Mouse (Mus musculus) megakaryocyte progenitor cell, adult 5-6 weeks (primary cell): ENCODE results near the gene Camk2d. TPM values are rescaled to one million over a fixed set of nuclear protein-coding genes. Genes with fewer than 3 reads are reported as not detected.

Experiments
- ATAC-seq: replicated peaks from 2 replicates; pipeline ENCODE4 v1.8.0; 2016; ENCODE audit warnings: mild to moderate bottlenecking, moderate TSS enrichment, inconsistent platforms; ENCODE audit not compliant: poor library complexity
- total RNA-seq, 2 experiments: library from RNA; stranded (forward) in 1 of 2; stranded (reverse) in 1 of 2; fragments of 157-497, 149-512 nt in 1 of 2; fragments of 200-1000 nt in 1 of 2; gene quantifications; 2 replicates each; pipeline versions ENCODE4 v1.2.3 to v1.2.4; 2015 to 2017

Camk2d gene
- total RNA-seq, 2 experiments from 2014 or later, result 13.2 to 16.9 TPM

DNA sequence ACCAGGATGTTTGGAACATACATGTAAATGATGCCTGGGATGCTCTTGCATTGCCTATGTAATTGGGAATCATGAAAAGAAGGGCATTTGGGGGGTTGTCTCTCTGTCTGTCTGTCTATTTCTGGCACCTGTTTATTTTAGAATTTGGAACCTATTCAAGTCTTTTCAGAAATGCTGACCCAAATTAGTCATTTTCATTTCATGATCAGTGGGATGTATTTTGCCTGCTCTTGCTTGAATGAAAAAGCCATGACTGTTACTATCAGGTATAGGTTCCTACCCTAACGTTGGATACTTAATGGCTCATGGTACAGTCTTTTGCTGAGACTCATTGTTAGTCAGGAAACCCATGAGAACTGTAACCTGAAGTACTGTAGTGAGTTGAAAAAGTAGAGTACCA is 144.0 kb downstream of the Camk2d start:
- ATAC-seq, result no peak

DNA sequence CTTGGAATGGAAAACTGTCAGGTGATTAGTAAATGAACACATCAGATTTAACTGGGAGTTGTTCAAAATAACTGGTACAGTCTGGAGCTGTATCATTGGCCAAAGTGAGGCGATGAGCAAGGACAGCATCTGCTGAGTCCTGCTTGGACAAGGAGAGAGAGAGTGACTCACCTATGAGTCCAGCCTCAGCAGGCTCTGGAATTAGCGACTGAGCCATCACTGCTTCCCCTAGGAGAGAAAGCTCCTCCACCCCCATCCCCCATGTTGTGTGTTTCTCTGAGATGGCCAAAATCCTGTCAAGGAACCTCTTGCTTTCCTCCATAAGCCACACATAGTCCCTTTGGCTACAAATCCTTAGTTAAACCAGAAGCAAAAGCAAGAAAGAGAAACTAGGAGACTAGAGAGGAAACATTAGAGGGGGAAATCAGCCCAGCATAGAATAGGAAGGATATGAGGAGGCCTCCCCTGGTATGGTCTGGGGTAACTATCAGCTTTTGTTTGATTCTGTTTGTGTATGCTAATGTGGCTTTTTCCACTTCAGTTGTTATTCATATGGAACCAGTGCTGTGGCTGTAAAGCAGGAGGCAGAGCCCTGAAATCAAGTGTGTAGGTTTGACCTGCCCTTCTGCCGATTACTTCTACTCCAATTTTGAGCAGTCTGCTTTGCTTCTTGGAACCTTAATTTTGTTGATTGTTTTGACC is 148.5 kb downstream of the Camk2d start:
- ATAC-seq, result no peak

DNA sequence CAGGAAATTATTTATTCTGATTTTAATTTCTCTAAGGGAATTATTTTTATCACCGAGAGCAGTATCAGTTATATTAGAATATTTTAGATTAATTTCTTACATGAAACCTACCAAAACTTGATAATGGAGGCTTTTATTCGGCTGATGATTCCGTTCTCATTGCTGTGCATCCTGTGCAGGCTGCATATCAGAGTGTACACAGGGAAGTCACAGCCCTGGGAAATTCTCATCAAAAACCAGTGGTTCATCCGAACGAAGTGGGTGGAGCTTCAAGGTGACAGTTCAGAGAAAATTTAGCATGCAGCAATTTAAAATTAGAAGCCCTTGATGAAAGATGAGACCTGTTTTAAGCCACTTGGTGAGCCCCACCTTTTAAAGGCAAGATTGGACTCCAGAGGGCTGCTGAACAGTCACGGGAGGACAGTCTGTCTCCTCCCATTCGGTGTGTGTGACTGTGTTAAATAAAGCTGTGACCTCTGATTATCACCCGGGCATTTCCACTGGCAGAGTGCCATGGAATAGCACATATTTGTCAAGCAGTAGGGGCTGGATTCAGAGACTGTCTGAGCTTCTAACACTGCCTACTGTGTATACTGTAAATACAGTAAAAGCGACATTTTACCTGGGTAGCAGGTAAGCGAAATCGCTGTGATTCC is 150.2 kb downstream of the Camk2d start:
- peak; percentile 62 for ATAC-seq

DNA sequence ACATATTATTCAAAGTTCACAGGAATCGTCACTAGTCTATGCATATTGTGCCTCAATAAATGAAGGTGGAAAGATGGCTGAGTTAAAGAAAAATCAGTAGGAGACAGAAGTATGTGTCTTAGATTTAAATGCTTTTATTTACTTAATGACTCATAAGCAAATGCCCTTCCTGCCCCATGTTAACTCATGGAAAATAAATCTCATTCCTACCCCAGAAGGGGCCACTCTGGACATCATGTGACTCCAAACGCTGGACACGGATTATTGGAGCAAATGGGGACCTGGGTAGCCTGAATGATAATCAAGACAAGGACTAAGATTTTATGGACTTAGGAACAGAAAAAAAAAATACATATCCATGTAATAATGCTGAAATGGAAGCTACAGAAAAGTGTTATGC is 151.5 kb downstream of the Camk2d start:
- no peak for ATAC-seq

DNA sequence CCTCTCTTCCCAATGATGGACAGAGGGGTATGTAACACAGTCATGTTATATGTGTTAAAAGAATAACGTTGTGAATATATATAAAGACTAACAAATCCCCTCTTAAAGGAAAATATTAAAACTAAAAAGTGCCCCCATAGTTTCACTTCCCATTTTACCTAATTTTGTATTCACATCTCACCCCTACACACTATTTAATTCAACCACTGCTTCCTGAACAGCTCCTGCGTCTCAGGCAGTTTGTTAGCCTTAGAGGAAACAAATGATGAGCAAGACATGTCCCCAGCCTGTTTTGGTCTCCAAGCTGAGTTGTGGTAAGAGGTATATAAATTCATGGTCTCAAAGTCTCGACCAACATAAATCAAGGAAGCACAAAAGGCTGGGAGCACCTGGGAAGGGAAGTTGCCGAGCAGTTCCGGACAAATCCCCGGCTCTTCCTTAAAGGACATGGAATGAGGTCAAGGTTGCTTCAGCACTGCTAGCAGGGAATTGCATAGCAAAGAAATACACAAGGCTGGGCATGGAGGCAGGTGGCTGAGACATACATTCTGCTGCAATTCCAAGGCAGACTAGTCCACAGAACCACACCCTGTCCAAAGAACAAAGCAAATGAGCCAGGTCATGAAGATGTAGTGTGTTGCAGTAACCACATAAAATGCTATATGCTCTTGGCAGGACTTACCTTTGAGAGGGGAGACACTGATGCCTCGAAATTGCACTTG is 155.4 kb downstream of the Camk2d start:
- peak; percentile 94 for ATAC-seq

DNA sequence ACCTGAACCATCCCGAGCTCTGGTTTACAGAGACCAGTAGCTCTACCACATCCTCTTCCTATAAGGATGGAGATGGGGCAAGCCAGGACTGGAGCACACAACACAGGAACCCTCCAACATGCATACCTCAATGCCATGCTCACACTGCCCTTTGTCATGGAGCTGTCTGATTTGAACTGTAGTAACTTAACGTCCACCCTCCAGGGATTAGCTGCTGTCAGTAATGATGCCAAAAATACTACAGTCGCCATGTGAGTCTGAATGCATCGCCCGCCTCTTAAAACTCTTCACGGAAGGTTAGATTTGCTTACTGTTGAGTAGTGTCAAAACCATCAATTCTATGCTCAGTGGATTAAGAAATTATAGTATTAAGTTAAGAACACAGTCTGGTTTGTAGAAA is 156.9 kb downstream of the Camk2d start:
- no peak for ATAC-seq

DNA sequence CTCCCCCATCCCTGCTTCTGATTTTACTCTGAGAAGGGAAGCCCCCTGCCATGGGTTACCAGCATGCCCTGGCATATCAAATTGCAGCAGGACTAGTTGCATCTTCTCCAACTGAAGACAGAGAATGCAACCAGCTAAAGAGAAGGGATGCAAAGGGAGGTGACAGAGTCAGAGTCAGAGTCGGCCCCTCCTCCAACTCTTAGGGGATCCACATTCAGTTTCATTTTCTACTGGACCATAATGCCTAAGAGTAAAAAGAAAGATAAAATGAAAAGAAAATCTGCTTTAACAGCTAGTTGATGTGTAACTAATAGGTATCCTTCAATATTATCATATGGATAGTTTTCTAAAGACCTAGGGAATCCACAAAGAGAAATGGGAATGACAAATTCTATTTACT is 162.3 kb downstream of the Camk2d start:
- ATAC-seq, result peak; percentile 44; the same call in 1 of the 2 replicates

DNA sequence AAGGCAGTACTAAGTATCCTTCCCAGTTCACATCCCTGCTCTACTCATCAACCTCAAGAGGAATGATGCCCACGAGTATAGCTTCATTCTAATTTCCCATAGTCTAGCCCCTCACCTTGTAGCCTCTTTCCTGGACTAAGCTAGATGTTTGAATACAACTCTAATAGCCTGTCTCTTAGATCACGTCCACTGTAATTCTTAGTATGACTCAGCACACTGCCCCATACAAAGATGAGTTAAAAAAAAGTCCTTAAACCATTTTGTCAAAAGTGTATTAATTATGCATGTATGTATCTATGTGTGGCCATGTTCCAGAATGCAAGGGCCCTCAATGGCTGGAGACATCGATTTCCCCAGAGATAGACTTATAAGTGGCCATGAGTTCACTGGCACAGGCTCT is 164.5 kb downstream of the Camk2d start:
- ATAC-seq, result no peak

DNA sequence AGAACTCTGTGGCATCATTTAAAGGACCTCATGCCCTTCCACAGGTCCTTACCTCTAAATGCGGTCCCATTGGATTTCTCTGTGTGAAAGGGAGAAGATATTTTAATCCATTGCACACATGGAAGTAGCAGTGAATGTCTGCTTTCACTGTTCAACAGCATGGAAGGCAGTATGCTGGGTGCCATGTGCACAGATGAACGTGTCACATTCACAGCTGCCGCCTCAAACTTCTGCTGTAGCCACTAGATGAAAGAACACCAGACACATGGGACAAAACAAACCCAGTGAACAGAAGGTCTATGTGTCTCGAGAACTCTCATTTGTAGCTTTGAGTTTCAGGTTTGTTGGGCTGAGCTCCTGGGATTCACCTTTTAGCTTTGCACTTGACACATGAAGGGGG is 168.6 kb downstream of the Camk2d start:
- ATAC-seq, result no peak

DNA sequence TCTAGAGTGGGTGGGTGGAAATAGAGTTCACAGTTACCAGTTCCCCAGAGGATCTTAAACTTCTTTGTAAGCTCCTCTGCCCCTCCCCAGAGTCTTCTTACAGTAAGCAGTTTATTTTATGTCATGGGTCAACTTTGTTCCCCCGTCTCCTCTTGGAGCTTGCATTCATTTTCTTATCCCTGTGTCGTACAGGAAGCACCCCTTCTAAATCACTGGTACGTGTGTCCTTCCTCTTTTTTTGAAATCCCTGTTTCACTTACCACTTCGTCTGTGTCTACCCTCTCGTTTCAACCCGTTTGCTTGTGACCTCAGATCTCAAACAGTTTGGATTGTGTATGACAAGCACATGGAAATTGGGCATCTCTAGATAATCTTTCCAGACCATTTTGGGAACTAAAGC is 174.0 kb downstream of the Camk2d start:
- peak; percentile 82 for ATAC-seq

DNA sequence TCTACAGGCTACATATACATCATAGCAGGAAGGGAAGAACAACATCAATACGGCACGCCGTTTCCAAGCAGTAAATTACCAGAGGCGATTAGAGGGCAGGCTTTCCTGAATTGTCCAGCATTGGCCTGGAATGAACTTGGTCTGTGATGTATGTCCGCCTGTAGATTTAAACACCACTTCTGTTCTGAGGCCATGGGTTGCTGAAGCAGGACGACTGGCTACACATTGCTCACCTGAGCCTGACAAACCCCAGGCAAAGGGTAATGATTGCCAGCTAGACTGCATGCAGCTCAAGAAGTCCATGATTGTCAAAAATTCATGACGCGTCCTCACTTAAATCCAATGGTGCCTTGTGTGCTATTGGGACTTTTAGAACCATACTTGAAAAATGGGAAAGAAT is 174.9 kb downstream of the Camk2d start:
- ATAC-seq, result no peak

DNA sequence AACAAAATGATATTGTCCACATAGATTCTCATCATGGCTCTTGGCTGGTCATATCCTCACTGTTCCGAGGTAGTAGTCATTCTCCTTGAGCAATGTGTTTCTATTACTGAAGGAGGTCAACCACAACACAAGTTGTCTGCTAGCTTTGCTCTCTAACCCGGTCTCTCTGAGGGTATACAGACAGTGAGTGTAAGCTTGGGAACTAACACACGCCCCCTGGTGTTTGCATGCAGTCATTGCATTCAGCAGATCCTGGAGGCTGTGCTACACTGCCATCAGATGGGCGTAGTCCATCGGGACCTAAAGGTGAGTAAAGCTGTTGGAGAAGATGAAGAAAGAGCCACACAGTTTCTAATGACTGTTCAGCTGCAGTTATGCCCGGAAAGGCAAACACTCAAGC is 175.4 kb downstream of the Camk2d start:
- ATAC-seq, result peak; percentile 98

DNA sequence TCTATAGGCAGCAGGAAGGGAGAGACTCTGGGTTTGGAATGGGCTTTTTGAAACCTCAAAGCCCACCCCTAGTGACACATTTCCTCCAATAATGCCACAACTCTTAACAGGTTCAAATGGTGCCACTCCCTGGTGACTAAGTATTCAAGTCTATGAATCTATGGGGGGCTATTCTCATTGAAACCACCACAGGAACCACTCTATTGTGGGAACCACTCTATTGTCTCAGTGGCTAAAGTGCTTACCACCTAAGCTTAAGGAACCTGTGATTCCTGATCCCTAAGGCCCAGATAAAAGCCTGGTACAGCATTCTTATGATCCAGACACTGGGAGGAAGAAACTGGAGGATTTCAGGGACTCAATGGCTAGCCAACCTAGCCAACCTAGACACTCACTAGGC is 179.9 kb downstream of the Camk2d start:
- no peak for ATAC-seq

DNA sequence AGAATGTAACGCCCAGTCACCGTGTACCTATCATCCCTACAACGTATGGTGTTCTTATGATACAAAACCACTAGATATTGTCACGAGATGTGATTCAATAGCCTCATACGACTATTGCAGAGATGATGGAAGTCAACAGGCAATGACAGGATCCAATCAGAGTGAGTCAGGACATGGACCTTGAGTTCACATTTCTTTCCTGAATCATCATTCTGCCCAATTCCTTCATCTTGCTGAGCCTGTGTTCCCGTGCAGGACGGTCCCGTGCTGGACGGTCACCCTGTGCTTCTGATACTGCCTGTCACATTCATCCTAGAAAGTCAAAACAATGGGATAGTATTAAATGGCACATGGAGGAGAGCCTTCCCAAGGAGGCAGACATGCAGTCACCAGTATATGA is 181.0 kb downstream of the Camk2d start:
- ATAC-seq, result no peak

DNA sequence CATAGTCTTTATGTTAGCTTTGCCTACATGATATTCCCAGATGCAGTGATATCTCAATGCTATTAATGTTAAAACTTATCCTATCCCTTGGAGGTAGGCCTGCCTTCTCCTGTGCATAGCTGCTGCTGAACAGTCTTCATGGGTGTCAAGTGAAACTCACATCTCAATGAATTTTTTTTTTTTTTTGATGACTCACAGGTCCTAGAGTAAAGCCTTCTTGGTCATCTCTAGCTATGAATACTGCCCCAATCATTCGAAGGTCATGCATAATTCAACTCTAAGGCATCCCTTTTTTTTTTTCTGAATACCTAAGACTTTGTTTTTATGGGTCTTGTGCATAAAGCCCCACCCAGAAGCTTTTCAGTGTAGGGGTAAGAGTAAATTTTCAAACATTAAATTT is 181.8 kb downstream of the Camk2d start:
- no peak for ATAC-seq

DNA sequence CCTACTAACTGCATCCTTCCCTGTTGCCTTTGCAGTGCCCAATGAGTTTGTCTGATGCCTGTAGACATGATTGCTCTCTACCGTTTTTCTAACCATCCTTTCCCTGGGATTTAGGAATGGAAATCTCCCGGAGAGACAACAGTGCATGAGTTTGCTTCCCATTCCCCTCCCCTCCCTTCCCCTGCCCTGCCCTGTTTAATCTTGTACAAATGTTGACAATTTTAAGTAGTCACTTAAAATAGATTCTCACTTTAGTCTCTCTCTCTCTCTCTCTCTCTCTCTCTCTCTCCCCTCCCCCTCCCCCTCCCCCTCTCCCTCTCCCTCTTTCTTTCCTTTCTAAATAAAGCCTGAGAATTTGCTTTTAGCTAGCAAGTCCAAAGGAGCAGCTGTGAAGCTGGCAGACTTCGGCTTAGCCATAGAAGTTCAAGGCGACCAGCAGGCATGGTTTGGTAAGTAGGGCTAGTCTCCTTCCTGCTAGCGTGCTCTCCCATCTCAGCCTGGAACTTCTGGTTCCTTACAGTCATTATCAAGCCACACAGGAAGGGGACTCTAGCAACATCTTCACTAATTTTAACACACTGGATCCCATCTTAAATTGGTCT is 184.0 kb downstream of the Camk2d start:
- ATAC-seq, result no peak

DNA sequence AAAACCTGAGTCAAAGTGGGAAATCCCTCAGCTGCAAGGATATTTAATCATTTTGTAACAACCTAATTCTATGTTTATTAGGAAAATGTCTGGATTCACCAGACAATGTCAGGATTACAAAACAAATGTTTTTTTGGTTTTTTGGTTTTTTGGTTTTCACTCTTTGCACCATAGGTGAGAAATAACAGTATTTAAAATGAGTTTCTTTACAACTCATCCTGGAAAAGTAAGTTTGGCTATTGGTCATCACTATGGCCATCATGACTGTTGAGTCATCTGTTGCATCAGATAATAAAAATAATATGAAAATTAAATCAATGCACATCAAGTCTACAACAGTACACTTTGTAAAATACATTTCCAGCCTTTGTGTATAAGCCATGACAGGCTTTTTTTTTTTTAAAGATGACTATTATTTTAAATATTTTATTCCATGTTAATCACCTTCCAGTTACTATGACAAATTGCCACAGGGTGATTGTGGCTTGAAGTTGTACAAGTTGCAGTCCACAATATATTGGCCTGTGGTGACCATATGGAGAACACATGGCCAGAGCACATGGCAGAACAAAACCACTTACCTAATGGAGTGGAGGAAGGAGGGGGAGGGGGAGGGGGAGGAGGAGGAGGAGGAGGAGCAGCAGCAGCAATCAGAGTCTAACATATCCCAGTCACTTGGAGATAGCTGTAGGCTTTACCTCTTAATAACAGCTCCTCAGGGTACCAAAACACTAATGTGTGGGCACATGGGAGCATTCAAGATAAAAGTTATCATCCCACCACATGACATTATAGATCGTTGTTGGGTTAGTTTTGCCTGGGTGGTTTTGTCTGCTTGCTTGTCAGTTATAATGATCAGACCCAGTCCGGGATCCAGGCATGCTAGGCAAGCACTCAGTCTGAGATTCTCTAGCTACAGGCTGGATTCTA is 197.2 kb downstream of the Camk2d start:
- ATAC-seq, result peak; percentile 42

DNA sequence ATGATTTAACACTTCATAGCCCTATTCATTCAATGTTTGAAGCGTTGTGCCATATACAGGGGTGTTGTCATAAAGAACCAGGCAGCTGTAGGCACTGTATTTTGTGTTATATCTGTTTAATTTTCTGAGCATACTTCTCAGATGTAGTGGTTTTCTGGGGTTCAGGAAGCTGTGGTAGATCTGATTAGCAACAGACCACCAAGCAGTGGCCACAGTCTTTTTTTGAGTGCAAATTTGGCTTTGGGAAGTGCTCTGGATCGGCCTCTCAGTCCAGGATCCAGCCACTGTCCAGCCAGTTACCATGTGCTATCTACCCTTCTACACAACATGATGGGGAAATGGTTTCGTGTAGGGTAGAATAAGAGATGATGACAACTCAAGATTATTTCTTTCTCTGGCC is 199.8 kb downstream of the Camk2d start:
- ATAC-seq, result peak; percentile 45

DNA sequence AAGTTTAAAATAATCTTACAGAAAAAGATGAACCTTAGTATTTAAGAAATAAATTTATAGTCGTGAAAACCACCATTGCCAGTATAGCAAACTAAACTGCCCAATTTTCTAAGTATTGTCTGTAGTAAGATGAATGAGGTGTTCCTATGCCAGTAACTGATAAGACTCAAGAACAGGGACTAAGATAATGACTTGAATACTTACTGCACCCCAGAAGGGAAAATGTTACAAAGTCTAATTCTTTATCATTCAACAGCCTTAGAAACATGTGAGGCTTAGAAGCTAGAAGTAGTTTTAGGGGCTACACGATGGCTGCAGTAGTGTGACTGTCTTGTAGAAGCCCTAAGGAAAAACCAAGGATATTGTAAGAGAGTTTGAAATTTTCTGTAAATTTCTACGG is 200.9 kb downstream of the Camk2d start:
- peak; percentile 40 for ATAC-seq

DNA sequence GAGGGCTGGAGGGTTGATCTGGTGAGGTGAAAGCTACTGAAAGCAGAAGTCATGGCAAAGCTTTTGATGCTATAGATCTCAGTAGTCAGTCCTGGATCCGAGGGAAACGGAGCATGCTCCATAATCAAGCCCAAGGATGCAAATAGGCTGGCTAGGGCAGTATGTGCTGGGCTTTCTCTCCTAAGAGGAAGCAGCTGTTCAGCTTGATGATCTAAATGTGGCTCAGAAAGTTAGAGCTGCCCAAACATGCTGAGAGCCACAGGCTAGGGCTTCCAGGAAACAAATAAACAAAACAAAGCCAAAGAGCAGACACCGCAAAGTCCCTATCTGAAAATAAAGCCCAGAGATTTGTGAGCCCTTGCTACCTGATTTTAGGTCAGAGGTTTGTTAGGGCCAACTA is 201.7 kb downstream of the Camk2d start:
- no peak for ATAC-seq

DNA sequence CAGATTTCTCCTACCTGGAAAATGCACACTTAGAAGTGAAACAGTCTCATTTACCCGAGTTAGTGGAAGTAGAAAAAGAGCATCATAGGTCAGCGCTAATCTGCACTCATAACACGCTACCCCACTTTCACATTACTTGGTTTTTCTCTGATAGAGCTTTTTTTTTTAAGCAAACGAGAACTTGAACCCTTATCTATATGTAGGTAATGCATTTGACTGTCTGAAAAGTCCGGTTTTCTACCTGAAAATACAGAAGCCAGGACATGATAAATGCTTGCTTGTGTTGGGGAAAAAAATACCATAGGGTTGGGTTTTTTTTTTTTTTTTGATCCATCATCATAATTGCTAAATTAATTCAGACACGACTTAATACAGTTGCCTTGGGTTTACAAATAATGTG is 206.9 kb downstream of the Camk2d start:
- no peak for ATAC-seq
